Mouse (Mus musculus) G1E (cell line): ENCODE results near the gene Arhgap33.

Experiments used
- CTCF ChIP-seq: IDR thresholded peaks from 2 replicates; pipeline ENCODE4 v1.5.1; 2012; ENCODE audit warnings: low read depth, low read length, inconsistent platforms, mixed read lengths
- GATA1 ChIP-seq: IDR thresholded peaks from 2 replicates; pipeline ENCODE4 v1.6.1; 2012; ENCODE audit warnings: borderline replicate concordance, low read length, inconsistent platforms, mixed read lengths
- POLR2AphosphoS5 ChIP-seq: IDR thresholded peaks from 2 replicates; pipeline ENCODE4 v1.6.1; 2012; ENCODE audit warnings: low read depth, low read length, inconsistent platforms; ENCODE audit not compliant: insufficient replicate concordance
- TAL1 ChIP-seq: conservative IDR thresholded peaks from 2 replicates; pipeline ENCODE4 v1.6.1; 2012; ENCODE audit warnings: low read depth, low read length, inconsistent platforms, mixed read lengths

DNA sequence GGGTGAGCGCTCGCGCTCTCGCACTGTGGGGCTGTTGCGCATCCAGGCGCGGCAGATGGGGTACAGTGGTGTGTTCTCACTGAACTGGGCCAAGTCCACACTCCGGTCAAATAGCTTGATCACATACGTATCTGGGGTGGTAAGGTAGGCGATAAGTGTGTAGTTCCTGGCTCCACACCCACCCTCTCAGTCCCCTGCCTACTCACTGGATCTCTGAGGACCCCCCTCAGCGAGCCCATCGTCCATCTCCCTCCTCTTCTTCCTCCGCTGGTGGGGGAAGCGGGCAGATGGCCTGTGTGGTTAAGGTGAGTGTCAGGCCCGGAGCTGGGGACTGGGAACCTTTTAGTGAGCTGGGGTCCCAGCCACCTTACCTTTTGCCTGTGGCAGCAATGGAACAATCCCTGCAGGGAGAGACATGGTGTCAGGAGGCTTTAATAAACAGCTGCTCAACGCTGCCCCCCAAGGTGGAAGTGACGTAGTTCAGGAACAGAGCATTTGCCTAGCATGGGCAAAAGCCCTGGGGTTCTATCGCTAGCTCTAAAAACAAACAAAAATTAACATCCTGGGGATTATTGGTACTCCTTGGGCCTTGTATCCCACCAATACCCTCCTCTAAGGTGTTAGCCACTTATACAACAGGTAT, 22.2 kb upstream of the Arhgap33 start:
- TF ChIP-seq CTCF: no peak
- no peak for TF ChIP-seq GATA1
- no peak for TF ChIP-seq POLR2AphosphoS5
- TF ChIP-seq TAL1: no peak
